Mouse (Mus musculus): ENCODE data around the gene Ccdc107.
"Not testable (repeated sequence)": the region's sequence is repeated elsewhere in the genome, so short reads cannot be mapped to it uniquely, and the experiment has no call there.

The Ccdc107 gene

DNA sequence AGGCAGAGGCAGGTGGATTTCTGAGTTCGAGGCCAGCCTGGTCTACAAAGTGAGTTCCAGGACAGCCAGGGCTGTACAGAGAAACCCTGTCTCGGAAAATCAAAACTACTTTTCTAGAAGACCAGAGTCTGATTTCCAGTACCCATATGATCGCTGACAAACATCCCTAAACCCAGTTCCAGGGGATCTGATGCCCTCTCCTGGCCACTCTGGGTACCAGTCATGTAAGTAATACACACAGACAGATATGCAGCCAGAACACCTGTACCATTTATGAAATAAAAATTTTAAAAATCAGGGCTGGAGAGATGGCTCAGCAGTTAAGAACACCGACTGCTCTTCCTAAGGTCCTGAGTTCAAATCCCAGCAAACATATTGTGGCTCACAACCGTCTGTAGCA is 7.0 kb upstream of the Ccdc107 start:
- not testable (repeated sequence) for DNase-seq (ENCODE audit: low spot score)

DNA sequence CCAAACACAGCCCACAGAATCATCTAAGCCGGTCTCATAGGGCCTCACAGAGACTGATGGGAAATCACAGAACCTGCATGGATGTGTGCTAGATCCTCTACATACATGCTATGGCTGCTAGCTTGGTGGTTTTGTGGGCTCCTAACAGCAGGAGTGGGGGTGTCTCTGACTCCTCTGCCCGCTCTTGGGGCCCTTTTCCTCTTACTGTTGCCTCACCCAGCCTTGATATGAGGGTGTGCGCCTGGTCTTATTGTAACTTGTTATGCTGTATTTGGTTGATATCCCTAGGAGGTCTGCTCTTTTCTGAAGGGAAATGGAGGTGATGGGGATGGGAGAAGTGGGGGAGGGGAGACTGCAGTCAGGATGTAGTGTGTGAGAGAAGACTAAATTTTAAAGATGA is 3.1 kb upstream of the Ccdc107 start:
- no peak for DNase-seq (ENCODE audit: low spot score)

DNA sequence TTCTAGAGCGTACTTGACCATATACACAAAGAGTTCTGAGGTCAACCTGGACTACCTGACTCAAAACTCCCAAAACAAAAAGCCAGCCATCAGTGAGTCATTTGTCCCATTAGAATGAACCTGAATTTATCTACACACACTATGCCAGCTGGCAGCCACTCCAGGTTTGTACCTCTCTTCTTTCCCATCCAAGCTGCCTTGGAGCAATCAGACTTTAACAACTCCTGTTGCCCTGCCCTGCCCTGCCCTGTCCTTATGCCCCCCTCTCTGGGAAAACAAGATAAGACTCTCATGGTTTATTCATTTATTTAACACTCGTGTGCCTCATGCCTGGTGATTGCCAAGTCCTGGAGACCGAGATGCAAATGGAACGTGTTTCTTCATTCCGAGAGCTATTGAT is 1.9 kb upstream of the Ccdc107 start:
- no peak for DNase-seq (ENCODE audit: low spot score)

DNA sequence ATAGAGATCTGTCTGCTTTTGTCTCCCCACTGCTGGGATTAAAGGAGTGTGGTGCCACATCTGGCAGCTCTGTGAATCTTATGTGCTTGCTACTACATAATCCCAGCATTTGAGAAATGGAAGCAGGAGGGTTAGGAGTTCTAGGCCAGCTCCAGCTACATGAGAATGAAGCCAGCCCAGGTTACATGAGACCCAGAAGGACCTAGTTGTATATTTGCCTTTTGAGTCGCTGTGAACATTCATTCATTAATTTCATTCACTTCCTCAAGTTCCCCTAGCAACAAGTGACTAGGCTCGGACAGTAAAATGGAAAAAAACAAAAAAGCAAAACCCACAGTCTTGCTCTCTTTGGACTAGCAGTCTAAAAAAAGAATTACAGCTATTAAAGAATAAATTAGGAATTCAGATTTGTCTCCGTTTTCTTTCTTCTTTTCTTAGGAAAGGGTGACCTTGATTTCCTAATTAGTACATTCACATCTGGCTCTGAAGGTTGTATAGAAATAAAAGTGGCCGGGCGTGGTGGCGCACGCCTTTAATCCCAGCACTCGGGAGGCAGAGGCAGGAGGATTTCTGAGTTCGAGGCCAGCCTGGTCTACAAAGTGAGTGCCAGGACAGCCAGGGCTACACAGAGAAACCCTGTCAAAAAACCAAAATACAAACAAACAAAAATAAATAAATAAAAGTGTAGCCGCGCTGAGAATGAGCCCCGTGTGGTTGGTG is 439 bp upstream of the Ccdc107 start:
- DNase-seq (ENCODE audit: low spot score): no peak

GRCm38 (mm10) chr4:43493186-43493845 is 616 bp downstream of the Ccdc107 start:
- peak; percentile 96 for DNase-seq (ENCODE audit: low spot score)

GRCm38 (mm10) chr4:43493846-43494240 is 1.1 kb downstream of the Ccdc107 start:
- DNase-seq (ENCODE audit: low spot score): no peak

- no peak for DNase-seq (ENCODE audit: low spot score)
Observed at GRCm38 (mm10) chr4:43496587-43496986, 3.9 kb downstream of the Ccdc107 start.

DNA sequence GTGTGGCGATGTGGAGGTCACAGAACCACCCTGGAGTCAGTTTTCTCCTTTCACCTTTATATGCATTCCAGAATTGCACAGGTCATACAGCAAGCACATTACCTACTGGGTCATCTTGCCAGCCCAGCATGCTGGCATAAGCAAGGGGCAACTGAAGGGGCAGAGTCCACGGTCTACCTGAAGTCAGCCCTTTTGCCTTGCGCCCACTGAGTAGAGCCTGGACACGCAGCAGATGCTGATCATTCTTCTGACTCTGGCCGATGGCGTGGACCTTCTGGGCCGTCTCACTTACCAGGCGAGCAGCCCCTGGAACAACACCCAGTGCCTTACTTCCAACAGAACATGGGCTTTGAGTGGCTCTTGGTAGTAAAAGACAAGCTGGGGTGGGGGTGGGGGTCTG is 4.7 kb downstream of the Ccdc107 start:
- no peak for DNase-seq (ENCODE audit: low spot score)

DNA sequence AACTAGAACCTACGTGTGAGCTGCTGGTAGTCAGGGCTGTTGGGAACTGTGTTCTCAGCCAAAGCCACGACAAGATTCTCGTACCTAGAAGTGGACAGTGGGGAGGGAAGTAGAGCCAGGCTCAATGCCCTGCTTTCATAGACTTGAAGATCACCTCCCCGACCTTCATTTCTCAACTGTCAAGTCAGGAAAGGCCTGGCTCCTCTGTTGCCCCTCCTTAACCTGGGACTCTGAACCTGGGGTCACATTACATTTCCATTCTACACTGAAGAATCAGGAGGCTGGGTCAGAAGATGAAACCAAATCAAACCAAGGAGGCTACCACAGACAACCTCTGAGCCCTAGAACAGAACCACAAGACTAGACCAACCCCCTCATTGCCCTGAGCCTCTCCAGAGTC is 5.2 kb downstream of the Ccdc107 start:
- DNase-seq (ENCODE audit: low spot score): no peak

- peak; percentile 52 for DNase-seq (ENCODE audit: low spot score)
Observed at GRCm38 (mm10) chr4:43498983-43499382, 6.3 kb downstream of the Ccdc107 start.

GRCm38 (mm10) chr4:43499407-43500333 is 7.0 kb downstream of the Ccdc107 start, which contains the start of gene Arhgef39:
Gene Arhgef39 (minus strand): TSS chr4:43499695.
- peak; percentile 86 for DNase-seq (ENCODE audit: low spot score)

- DNase-seq (ENCODE audit: low spot score): no peak
Observed at GRCm38 (mm10) chr4:43503041-43503440, 10.3 kb downstream of the Ccdc107 start.

- no peak for DNase-seq (ENCODE audit: low spot score)
Observed at GRCm38 (mm10) chr4:43503506-43503905, 10.8 kb downstream of the Ccdc107 start.

GRCm38 (mm10) chr4:43504269-43504668 is 11.6 kb downstream of the Ccdc107 start:
- no peak for DNase-seq (ENCODE audit: low spot score)

DNA sequence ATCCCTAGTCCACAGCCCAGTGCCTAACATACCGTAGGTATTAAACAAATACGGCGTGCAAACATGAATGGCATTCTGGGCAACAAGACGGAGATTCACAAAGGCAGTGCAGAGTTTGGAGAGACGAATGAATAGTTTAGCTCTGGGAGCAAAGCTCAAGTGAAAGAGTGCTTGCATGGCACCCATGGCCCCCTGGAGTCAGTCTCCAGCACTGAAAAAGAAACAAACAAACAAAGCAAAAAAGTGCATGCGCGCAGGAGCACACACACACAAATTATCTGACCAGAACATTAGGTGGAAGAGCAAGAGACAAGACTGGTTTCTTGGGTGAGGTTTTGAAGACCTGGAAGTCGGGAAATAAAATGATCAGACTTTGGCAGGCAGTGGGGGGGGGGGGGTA is 13.4 kb downstream of the Ccdc107 start:
- DNase-seq (ENCODE audit: low spot score): no peak

DNA sequence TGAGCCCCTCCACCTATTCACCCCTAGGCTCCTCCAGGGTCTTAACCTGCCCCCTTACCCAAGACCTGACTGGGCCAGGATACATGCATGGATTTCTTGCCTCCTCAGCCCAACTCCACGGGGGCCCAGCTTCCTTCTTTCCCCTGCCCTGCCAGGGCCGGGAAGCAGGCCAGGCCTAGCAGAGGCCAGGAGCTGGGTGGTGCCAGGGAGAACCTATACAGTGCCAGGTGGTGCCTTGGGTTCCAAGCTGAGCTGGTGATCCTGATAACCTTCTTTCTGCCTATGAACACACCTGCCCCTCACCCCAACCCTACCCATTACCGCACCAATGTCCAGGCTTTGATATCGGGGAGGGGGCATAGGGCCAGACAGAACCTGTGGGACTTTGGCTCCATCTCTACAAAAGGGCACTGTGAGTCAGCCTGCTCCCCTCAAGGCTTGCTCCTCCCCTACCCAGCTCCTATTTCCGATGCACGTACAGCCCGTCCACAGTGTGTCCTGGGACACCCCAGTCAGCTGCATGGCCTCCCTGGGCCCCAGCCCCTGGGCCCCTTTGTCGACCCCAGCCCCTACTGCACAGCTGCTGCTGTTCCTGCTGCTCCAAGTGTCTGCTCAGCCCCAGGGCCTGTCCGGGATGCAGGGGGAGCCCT is 14.0 kb downstream of the Ccdc107 start, which contains the start of gene Car9:
Car9 (plus strand) TSS at position 431 of the 650 bp plus-strand sequence.
- no peak for DNase-seq (ENCODE audit: low spot score)

DNA sequence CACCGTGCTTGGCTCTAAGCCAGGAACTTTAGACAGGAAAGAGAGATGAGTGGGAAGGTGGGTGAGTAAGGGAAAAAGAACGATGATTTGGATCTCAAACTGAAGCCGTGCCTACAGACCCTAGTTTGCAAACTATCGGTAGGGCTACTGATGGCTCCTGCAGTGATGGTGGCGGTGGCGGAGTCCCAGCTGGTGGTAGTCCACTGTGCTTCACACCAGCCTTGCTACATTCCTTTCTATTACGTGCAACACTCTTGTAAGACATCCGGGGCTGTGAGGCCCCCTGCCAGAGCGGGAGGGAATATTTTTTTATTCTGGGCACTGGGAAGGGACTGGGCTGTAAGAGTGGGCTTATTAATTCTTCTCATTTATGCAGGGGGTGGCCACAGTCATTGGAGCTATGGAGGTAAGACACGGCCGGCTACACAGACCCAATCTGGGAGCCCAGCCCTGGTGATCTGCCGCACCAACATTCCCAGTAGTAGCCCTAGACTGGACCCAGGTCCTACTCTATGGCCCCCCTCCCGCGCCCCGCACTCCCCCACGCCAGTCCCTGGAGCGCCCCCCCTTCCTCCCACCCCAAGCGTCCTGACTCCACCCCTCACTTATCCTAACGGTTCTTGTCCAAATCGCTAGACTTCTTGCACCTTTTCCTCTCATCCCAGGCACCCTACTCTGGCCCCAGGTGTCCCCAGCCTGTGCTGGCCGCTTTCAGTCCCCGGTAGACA is 15.4 kb downstream of the Ccdc107 start:
- DNase-seq (ENCODE audit: low spot score): no peak

DNA sequence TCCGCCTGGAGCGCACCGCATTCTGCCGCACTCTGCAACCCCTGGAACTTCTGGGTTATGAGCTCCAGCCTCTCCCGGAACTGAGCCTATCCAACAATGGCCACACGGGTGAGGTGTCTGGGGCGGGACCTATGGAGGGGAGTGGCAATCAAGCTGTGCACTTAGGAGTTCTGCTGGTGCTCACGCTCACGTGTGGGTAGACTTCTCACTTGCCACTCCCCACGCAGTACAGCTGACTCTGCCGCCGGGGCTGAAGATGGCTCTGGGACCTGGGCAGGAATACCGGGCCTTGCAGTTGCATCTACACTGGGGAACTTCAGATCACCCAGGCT is 15.9 kb downstream of the Ccdc107 start:
- peak; percentile 36 for DNase-seq (ENCODE audit: low spot score)

DNA sequence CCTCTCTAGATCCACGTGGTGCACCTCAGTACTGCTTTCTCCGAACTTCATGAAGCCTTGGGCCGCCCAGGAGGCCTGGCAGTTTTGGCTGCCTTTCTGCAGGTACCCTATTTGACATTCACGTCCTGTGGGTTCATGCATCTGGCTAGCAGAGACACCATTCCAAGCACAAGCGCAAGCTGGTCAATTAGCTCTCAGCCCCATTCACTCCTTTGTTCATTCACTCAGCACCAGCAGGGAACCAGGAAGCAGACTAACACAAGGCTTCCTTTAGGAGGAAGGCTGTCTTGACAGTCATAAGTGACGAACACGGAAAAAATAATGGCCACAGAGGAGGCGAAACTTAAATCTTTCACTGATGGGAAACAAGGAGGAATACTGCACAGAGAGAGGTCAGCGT is 16.4 kb downstream of the Ccdc107 start:
- no peak for DNase-seq (ENCODE audit: low spot score)

- no peak for DNase-seq (ENCODE audit: low spot score)
Observed at GRCm38 (mm10) chr4:43511675-43512454, 19.2 kb downstream of the Ccdc107 start.

GRCm38 (mm10) chr4:43512653-43513052 is 20.0 kb downstream of the Ccdc107 start:
- no peak for DNase-seq (ENCODE audit: low spot score)
